Mouse (Mus musculus): ENCODE results near the gene Tspan12.

- TF ChIP-seq CTCF (IDR thresholded peaks at IDR 0.05; ENCODE audit: borderline replicate concordance, extremely low read depth, insufficient read depth, insufficient read length) (no peak), POLR2A (IDR thresholded peaks at IDR 0.05; ENCODE audit: borderline replicate concordance, extremely low read depth, insufficient read depth, insufficient read length, poor library complexity, severe bottlenecking) (no peak)
These were observed 3.5 kb downstream of the Tspan12 start for GRCm38 (mm10) chr6:21848808-21849207.

All from brain, embryonic 14.5 days (tissue).